Mouse (Mus musculus) heart, adult 2 months (tissue): Measurements from ENCODE around the gene Polr3a. TPM values are rescaled to one million over a fixed set of nuclear protein-coding genes. Genes with fewer than 3 reads are reported as not detected.

Experiments used
- DNase-seq, 2 experiments: peaks; one replicate each; pipeline ENCODE4 v3.0.0; 2021
- H3K27ac ChIP-seq: fragments of 200-600 bp; 2 replicates; pipeline ENCODE4 v1.8.1; 2022
- H3K27me3 ChIP-seq: fragments of 200-500 bp; 2 replicates; pipeline ENCODE4 v1.6.1; 2012; ENCODE audit warnings: mild to moderate bottlenecking, low read length, inconsistent platforms, mixed read lengths; ENCODE audit not compliant: control insufficient read depth, insufficient read depth
- H3K36me3 ChIP-seq: fragments of 200-500 bp; 2 replicates; pipeline ENCODE4 v1.6.1; 2012; ENCODE audit warnings: low read length, inconsistent platforms; ENCODE audit not compliant: control insufficient read depth, insufficient read depth
- H3K4me1 ChIP-seq: fragments of 200-500 bp; 2 replicates; pipeline ENCODE4 v1.6.1; 2011; ENCODE audit warnings: low read length; ENCODE audit not compliant: control insufficient read depth, insufficient read depth
- H3K4me3 ChIP-seq: fragments of 200-600 bp; 2 replicates; pipeline ENCODE4 v1.8.1; 2022
- H3K79me2 ChIP-seq: fragments of 200-500 bp; replicated peaks from 2 replicates; pipeline ENCODE4 v1.6.1; 2012; ENCODE audit warnings: mild to moderate bottlenecking, inconsistent platforms, low read length, moderate library complexity, mixed read lengths; ENCODE audit not compliant: control insufficient read depth, insufficient read depth
- H3K9ac ChIP-seq: fragments of 200-500 bp; 2 replicates; pipeline ENCODE4 v1.6.1; 2012; ENCODE audit warnings: low read depth, mild to moderate bottlenecking, control low read depth, inconsistent platforms, low read length, mixed read lengths
- CTCF ChIP-seq: fragments of 200-600 bp; IDR thresholded peaks from 2 replicates; pipeline ENCODE4 v1.8.1; 2022; ENCODE audit warnings: antibody characterized with exemption, mild to moderate bottlenecking, moderate library complexity
- EP300 ChIP-seq: fragments of 200-500 bp; IDR thresholded peaks from 2 replicates; pipeline ENCODE4 v1.6.1; 2011; ENCODE audit warnings: low read depth, low read length, control low read depth; ENCODE audit not compliant: insufficient read depth
- POLR2A ChIP-seq: fragments of 200-500 bp; IDR thresholded peaks from 2 replicates; pipeline ENCODE4 v1.6.1; 2011; ENCODE audit warnings: mild to moderate bottlenecking, low read depth, low read length, control low read depth; ENCODE audit not compliant: insufficient read depth
- WGBS: fragments of 180-500 bp; shearing (Covaris S2); methylation state at CpG from one replicate; pipeline ENCODE4 v1.1.7; 2018; 5-methylcytosine and 5-hydroxymethylcytosine counted together
- intact Hi-C: fragments of 180-260 bp; cut with DNase I; formaldehyde crosslinking; loops from one replicate; pipeline ENCODE4 v1.15.1; 2025
- polyA plus RNA-seq: library from polyadenylated mRNA; depleted of rRNA; stranded (reverse); fragments of >200 nt; gene quantifications from 2 replicates; pipeline ENCODE4 v1.2.3, GENCODE M21; 2012
- total RNA-seq, 2 experiments: library from RNA; stranded (reverse); gene quantifications; 2 replicates each; pipeline ENCODE4 v1.2.3; 2021

Gene Polr3a
- total and polyA plus RNA-seq, 3 experiments = 4.7 to 11.0 (median 10.3) TPM

GRCm38 (mm10) chr14:24498561-24499255 is 11.8 kb upstream of the Polr3a start:
- H3K27me3 ChIP-seq = no peaks in the 10 kb centered on the region
- no peak for DNase-seq
- no peak overlapping the region for H3K9ac ChIP-seq
- no peak overlapping the region for H3K27ac ChIP-seq
- intact Hi-C loops = no loop called here
- H3K4me3 ChIP-seq = no peak overlapping the region
- peaks cover 22% of the 10 kb centered on the region for H3K36me3 ChIP-seq
- no peak for TF ChIP-seq POLR2A
- TF ChIP-seq EP300 = no peak
- no peak for TF ChIP-seq CTCF
- WGBS = 54% methylated on average over 5 of the region's 5 CpGs
- peaks cover 6% of the 10 kb centered on the region for H3K4me1 ChIP-seq
- H3K79me2 ChIP-seq = no peaks in the 10 kb centered on the region

GRCm38 (mm10) chr14:24497443-24497842 is 10.6 kb upstream of the Polr3a start:
- 77% methylated on average over 1 of the region's 1 CpGs for WGBS
- peaks cover 31% of the 10 kb centered on the region for H3K36me3 ChIP-seq
- H3K4me1 ChIP-seq = peaks cover 6% of the 10 kb centered on the region
- H3K9ac ChIP-seq = no peak overlapping the region
- no peak overlapping the region for H3K4me3 ChIP-seq
- no peak for TF ChIP-seq CTCF
- no peak for TF ChIP-seq POLR2A
- TF ChIP-seq EP300 = no peak
- intact Hi-C loops = no loop called here
- H3K79me2 ChIP-seq = no peaks in the 10 kb centered on the region
- H3K27ac ChIP-seq = no peak overlapping the region
- no peak for DNase-seq
- no peaks in the 10 kb centered on the region for H3K27me3 ChIP-seq

GRCm38 (mm10) chr14:24496507-24496906 is 9.6 kb upstream of the Polr3a start:
- H3K79me2 ChIP-seq = no peaks in the 10 kb centered on the region
- no peak for TF ChIP-seq POLR2A
- TF ChIP-seq CTCF = no peak
- TF ChIP-seq EP300 = no peak
- H3K27me3 ChIP-seq = no peaks in the 10 kb centered on the region
- H3K9ac ChIP-seq = no peak overlapping the region
- intact Hi-C loops = no loop called here
- peaks cover 39% of the 10 kb centered on the region for H3K36me3 ChIP-seq
- 48% methylated on average over 1 of the region's 1 CpGs for WGBS
- no peak overlapping the region for H3K4me3 ChIP-seq
- peak in 1 of 2 experiments; percentile 31 for DNase-seq
- H3K27ac ChIP-seq = no peak overlapping the region; the same call in 1 of the 2 replicates
- peaks cover 8% of the 10 kb centered on the region for H3K4me1 ChIP-seq

- intact Hi-C loops = no loop called here
- no peak overlapping the region for H3K27ac ChIP-seq
- H3K36me3 ChIP-seq = peaks cover 41% of the 10 kb centered on the region
- H3K4me3 ChIP-seq = no peak overlapping the region
- DNase-seq = no peak
- H3K27me3 ChIP-seq = no peaks in the 10 kb centered on the region
- WGBS = 89% methylated on average over 9 of the region's 9 CpGs
- H3K79me2 ChIP-seq = no peaks in the 10 kb centered on the region
- no peak overlapping the region for H3K9ac ChIP-seq
- TF ChIP-seq CTCF (no peak), EP300 (no peak), POLR2A (no peak)
- peaks cover 7% of the 10 kb centered on the region for H3K4me1 ChIP-seq
Observed at GRCm38 (mm10) chr14:24493256-24493655, 6.4 kb upstream of the Polr3a start.

- WGBS = 10% methylated on average over 11 of the region's 11 CpGs
- Histone ChIP-seq H3K4me3 (peak overlapping the region; percentile 62), H3K9ac (peak overlapping the region; percentile 78), H3K79me2 (no peaks in the 10 kb centered on the region), H3K4me1 (peaks cover 6% of the 10 kb centered on the region), H3K27me3 (no peaks in the 10 kb centered on the region), H3K36me3 (peaks cover 35% of the 10 kb centered on the region), H3K27ac (peak overlapping the region; percentile 79)
- DNase-seq = no peak
- TF ChIP-seq EP300 (no peak), POLR2A (no peak), CTCF (no peak)
- intact Hi-C loops = no loop called here
Observed at GRCm38 (mm10) chr14:24491266-24491981, 4.6 kb upstream of the Polr3a start.
